Mouse (Mus musculus) CH12.LX (cell line): ENCODE data around the gene Sdhb.

Source experiments
- BHLHE40 ChIP-seq: IDR thresholded peaks from 2 replicates; pipeline ENCODE4 v1.6.1; 2011; ENCODE audit warnings: mild to moderate bottlenecking, low read depth, low read length, improper control_type of control experiment
- CTCF ChIP-seq, 2 experiments: IDR thresholded peaks in 1 of 2; conservative IDR thresholded peaks in 1 of 2; 2 replicates each; pipeline ENCODE4 v1.5.1; 2011 to 2012; ENCODE audit warnings: low read depth in 2 of 2, low read length in 2 of 2, improper control_type of control experiment in 1 of 2, inconsistent platforms in 1 of 2, mild to moderate bottlenecking in 1 of 2, moderate library complexity in 1 of 2

DNA sequence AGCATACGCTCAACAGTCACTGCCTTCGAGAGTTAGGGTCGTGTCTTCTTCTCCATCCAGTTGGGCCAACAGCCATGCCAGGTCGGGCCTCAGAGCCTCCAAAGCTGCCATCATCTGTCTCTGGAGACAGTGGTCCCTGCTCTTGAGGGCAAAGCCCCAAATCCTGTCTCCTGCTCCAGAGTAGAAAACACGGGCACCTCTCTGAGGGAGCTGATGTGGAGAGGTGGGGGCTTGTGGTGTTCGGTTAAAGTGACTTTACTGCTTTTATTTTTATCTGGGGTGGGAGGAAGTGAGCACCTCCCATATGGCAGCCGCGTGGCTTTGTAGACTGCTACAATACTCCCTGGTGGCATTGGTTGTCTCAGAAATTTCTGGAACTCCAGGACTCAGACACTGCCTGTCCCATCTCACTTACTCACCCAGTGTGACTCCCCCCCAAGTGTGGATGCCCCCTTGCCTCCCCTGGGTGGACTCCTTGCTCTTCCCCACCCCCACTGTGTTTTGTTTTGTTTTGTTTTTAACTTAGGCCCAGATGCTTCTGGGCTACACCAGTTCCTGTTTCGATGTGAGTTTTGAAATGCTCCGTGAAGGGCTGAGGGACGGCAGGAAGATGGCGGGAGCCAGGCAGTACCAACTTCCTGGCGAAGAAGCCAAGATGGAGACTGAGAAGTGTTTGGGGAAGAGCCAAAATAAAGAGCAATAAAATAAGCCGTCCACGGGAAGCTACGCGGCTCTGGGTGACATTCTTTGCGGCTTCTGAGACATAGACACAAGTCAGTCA is 9.0 kb upstream of the Sdhb start:
- TF ChIP-seq BHLHE40: no peak
- no peak for TF ChIP-seq CTCF (conservative IDR thresholded peaks at IDR 0.05 in 1 of 2, IDR thresholded peaks at IDR 0.05 in 1 of 2; ENCODE audit: low read depth in 2 of 2, low read length in 2 of 2)
